Mouse (Mus musculus): Measurements from ENCODE around the gene Adamtsl5.

- TF ChIP-seq CTCF (IDR thresholded peaks at IDR 0.05; ENCODE audit: borderline replicate concordance, insufficient read depth, low read length), result no peak
- TF ChIP-seq POLR2A (IDR thresholded peaks at IDR 0.05; ENCODE audit: low read depth, low read length), result no peak
These were observed 5.9 kb downstream of the Adamtsl5 start for GRCm38 (mm10) chr10:80342305-80342748.

All from embryonic fibroblast, embryonic 13.5 days (primary cell).